Mouse (Mus musculus) liver, adult 2 months (tissue): ENCODE data around the gene Pde4d. TPM values are rescaled to one million over a fixed set of nuclear protein-coding genes. Genes with fewer than 3 reads are reported as not detected.

Experiments used
- DNase-seq: peaks from one replicate; pipeline ENCODE4 v3.0.0-alpha.2; 2011; ENCODE audit warnings: low read depth, low spot score; ENCODE audit errors: extremely low read depth
- H3K27ac ChIP-seq: fragments of 200-500 bp; replicated peaks from 2 replicates; pipeline ENCODE4 v1.5.1; 2012; ENCODE audit warnings: low read depth, mild to moderate bottlenecking, control low read depth, inconsistent platforms, low read length; ENCODE audit not compliant: insufficient read depth
- H3K27me3 ChIP-seq: fragments of 200-500 bp; 2 replicates; pipeline ENCODE4 v1.6.1; 2012; ENCODE audit warnings: mild to moderate bottlenecking, moderate library complexity, low read length, inconsistent platforms; ENCODE audit not compliant: control insufficient read depth, insufficient read depth
- H3K36me3 ChIP-seq: fragments of 200-500 bp; 2 replicates; pipeline ENCODE4 v1.6.1; 2012; ENCODE audit warnings: low read length, inconsistent platforms; ENCODE audit not compliant: control insufficient read depth, insufficient read depth
- H3K4me1 ChIP-seq: fragments of 200-500 bp; 2 replicates; pipeline ENCODE4 v1.6.1; 2011; ENCODE audit warnings: low read length; ENCODE audit not compliant: control insufficient read depth, insufficient read depth
- H3K4me3 ChIP-seq: fragments of 200-500 bp; 2 replicates; pipeline ENCODE4 v1.5.1; 2011; ENCODE audit warnings: low read depth, mild to moderate bottlenecking, control low read depth, low read length, moderate library complexity; ENCODE audit not compliant: insufficient read depth
- H3K79me2 ChIP-seq: fragments of 200-500 bp; 2 replicates; pipeline ENCODE4 v1.6.1; 2012; ENCODE audit warnings: inconsistent platforms, mild to moderate bottlenecking, low read length, moderate library complexity; ENCODE audit not compliant: control insufficient read depth, insufficient read depth
- H3K9ac ChIP-seq: fragments of 200-500 bp; 2 replicates; pipeline ENCODE4 v1.6.1; 2012; ENCODE audit warnings: low read depth, mild to moderate bottlenecking, control low read depth, inconsistent platforms, low read length
- CTCF ChIP-seq: fragments of 200-500 bp; IDR thresholded peaks from 2 replicates; pipeline ENCODE4 v1.5.1; 2011; ENCODE audit warnings: low read depth, low read length, control low read depth
- POLR2A ChIP-seq: fragments of 200-500 bp; IDR thresholded peaks from 2 replicates; pipeline ENCODE4 v1.6.1; 2011; ENCODE audit warnings: low read length, control low read depth; ENCODE audit not compliant: insufficient read depth; ENCODE audit errors: extremely low read depth
- WGBS: fragments of 180-500 bp; shearing (Covaris S2); methylation state at CpG from one replicate; pipeline ENCODE4 v1.1.7; 2018; 5-methylcytosine and 5-hydroxymethylcytosine counted together
- polyA plus RNA-seq: library from polyadenylated mRNA; depleted of rRNA; stranded (reverse); fragments of >200 nt; gene quantifications from 2 replicates; pipeline ENCODE4 v1.2.3, GENCODE M21; 2012
- total RNA-seq: library from RNA; depleted of rRNA; stranded (reverse); fragments of >200 nt; gene quantifications from 2 replicates; pipeline ENCODE4 v1.2.3, GENCODE M21; 2014

The Pde4d gene
- total and polyA plus RNA-seq, 2 experiments, result 2.3 to 13.6 TPM

DNA sequence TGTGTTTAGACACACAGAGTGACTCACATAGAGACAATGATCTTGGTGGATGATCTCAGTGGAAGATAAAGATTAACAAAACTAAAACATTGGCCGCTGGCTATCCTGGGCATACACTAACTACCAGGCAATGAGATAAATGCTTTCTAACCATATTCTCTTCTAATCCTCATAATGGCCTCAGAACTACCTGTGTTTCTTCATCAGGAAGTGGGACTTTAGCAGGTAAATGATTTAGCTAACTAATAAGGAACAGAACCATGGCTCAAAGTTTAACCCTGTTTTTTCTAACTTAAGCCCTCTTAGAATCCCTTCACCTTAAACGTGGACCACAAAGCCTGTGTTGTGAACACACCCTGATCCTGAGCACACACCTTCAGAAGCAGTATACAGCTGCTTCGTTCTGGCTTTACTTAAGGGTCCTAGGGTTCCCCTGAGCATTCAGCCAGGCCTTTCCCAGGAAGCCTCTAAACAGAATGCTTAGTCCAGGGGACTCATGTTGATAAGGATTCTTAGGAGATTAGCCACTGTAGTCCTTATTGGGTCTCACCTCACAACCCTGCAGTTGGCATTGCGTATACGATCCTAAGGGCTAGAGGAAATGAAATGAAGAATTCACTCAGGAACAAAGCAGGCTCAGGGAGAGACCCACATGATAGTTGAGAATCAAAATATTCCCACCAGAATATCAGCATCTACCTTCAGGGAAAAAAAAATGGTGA is 1283.1 kb downstream of the Pde4d start:
- H3K36me3 ChIP-seq, result no peaks in the 10 kb centered on the region
- H3K4me3 ChIP-seq, result no peak overlapping the region
- no peak for DNase-seq
- no peak overlapping the region for H3K27ac ChIP-seq
- WGBS, result 81% methylated on average over 5 of the region's 5 CpGs
- H3K4me1 ChIP-seq, result no peaks in the 10 kb centered on the region
- H3K9ac ChIP-seq, result no peak overlapping the region
- no peaks in the 10 kb centered on the region; the same call in 1 of the 2 replicates for H3K79me2 ChIP-seq
- no peaks in the 10 kb centered on the region for H3K27me3 ChIP-seq
- no peak for TF ChIP-seq CTCF
- TF ChIP-seq POLR2A, result no peak

DNA sequence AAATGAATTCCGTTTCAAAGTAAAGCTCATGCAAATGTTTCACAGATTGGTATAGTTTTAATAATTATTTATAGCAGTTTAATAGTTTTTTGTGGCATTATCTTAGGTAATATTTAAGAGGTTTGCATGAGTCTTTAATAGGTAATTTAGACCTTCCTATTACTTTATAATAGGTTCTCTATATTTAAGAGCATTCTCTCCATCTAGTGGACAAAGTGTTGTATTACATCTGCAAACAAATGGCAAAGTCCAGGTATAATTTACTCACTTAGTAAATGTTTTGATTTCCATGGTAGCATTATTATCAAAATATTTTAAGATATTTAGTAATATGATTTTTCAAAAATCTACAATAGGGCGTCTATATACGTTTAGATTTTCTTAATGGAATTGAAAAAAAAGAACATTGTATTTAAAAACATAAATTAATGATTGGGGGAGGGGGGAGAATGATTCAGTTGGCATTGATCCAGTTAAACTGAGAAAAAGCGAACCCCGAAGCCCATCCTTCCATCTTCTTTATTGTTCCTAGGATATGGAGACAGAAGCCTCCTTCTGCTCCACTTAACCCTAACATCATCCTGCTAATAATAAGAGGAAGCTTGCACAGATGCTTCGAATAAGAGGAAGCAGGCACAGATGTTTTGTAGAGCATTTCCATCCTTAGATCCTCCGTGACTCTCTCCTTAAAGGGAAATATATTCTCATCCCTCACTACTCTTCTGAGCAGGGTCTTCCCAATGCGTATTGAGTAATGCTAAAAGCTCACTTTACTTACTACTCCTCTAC is 1286.7 kb downstream of the Pde4d start:
- Histone ChIP-seq H3K4me3 (no peak overlapping the region), H3K27me3 (no peaks in the 10 kb centered on the region), H3K27ac (no peak overlapping the region), H3K79me2 (no peaks in the 10 kb centered on the region), H3K9ac (no peak overlapping the region), H3K36me3 (no peaks in the 10 kb centered on the region), H3K4me1 (no peaks in the 10 kb centered on the region)
- DNase-seq, result peak; percentile 73
- 43% methylated on average over 8 of the region's 8 CpGs for WGBS
- TF ChIP-seq POLR2A (no peak), CTCF (no peak)

DNA sequence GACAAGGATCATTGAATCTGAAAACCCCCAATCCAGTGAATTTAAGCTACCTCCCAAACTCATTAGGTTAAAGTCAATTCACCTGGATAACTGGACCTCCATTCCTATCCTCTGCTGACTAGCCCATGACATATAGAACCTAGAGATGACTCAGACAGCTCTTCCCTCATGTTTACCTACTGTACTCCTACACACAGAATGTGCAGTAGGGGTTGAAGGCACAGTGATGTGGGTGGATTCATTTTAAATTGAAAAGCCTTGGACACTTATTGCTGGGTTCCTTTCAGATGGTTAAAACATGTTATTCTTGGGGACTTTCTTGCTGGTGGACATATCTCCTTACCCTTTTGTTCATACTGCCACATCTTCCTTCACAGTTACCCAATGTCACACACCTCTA is 1296.7 kb downstream of the Pde4d start:
- no peak overlapping the region for H3K9ac ChIP-seq
- H3K4me1 ChIP-seq, result no peaks in the 10 kb centered on the region
- H3K4me3 ChIP-seq, result no peak overlapping the region
- TF ChIP-seq POLR2A, result no peak
- no peaks in the 10 kb centered on the region; the same call in 1 of the 2 replicates for H3K36me3 ChIP-seq
- no peaks in the 10 kb centered on the region for H3K27me3 ChIP-seq
- no peak overlapping the region for H3K27ac ChIP-seq
- no peak for DNase-seq
- no peaks in the 10 kb centered on the region for H3K79me2 ChIP-seq

DNA sequence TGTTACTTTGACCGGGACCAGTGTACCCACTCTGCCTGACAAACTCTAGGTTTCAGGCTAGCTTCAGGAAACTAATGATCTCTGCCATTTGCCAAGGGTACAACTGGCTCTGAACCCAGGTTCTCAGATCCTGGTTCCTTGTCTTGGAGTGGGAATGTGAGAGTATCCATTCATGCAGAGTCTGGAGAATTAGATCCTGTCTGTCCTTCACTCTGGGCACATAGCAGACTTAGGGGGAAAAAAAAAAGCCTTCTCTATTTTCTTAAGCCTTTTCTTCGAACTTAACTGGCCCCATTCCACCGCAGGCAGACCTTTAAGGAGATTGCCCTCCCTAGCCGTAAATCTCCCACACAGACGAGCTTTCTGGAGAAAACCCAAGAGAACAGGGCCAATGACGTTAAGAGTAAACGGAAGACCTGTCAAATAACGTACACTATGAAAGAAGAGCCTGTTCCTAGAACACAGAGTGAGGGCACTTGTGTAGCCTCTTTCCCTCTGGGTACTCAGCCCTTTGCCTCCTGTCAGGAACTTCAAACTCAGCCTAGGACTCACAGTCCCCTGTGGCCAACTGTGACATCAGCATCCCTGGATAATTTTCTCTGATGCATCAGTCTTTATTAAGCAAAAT is 1302.6 kb downstream of the Pde4d start:
- H3K36me3 ChIP-seq, result no peaks in the 10 kb centered on the region
- TF ChIP-seq CTCF (no peak), POLR2A (no peak)
- H3K27ac ChIP-seq, result no peak overlapping the region
- no peaks in the 10 kb centered on the region for H3K4me1 ChIP-seq
- DNase-seq, result no peak
- H3K4me3 ChIP-seq, result no peak overlapping the region
- H3K9ac ChIP-seq, result no peak overlapping the region
- H3K27me3 ChIP-seq, result no peaks in the 10 kb centered on the region
- 74% methylated on average over 8 of the region's 8 CpGs for WGBS
- H3K79me2 ChIP-seq, result no peaks in the 10 kb centered on the region

DNA sequence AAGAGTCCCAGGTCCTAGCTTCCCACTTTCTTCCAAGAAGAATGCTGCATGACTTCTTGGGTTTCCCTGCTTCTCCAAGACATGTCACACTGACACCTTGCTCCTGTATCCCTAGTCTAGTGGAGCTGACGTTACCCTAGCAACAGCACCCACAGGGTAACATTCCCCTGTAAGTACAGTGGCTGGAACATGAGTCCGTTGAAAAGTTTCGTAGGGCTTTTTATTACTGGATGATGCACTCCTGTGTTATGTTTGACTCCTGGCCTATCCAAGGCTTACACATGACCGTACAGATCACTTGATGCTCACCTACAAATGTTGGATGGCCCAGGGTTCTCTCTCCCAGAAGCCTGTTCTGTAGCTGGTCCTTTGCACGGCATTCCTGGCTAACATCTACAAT is 1307.1 kb downstream of the Pde4d start:
- Histone ChIP-seq H3K4me3 (no peak overlapping the region), H3K27ac (no peak overlapping the region), H3K79me2 (no peaks in the 10 kb centered on the region), H3K27me3 (no peaks in the 10 kb centered on the region), H3K4me1 (no peaks in the 10 kb centered on the region; the same call in 1 of the 2 replicates), H3K9ac (no peak overlapping the region), H3K36me3 (no peaks in the 10 kb centered on the region)
- no peak for DNase-seq
- TF ChIP-seq CTCF (no peak), POLR2A (no peak)
- 90% methylated on average over 5 of the region's 5 CpGs for WGBS

DNA sequence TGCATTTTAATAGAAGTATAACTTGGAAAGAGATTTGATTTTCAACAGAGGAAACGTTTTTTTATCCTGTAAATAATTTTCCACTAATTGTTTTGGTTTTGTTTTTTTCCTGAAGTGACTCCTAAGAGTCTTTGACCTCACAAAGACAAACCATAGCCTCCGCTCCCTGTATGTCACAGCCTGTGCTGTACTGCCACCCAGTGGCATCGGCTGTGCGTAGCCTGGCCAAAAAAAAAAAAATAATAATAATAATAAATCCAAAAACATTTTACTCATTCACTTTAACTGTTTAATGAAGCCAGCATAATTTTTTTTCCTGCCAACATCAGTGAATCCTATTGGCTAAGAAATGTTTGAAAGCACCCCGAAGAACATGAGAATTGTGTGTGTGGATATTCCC is 1309.5 kb downstream of the Pde4d start:
- WGBS, result 27% methylated on average over 5 of the region's 5 CpGs
- TF ChIP-seq POLR2A (no peak), CTCF (peak; percentile 79)
- Histone ChIP-seq H3K4me1 (no peaks in the 10 kb centered on the region; the same call in 1 of the 2 replicates), H3K27ac (no peak overlapping the region), H3K4me3 (no peak overlapping the region), H3K36me3 (no peaks in the 10 kb centered on the region), H3K79me2 (no peaks in the 10 kb centered on the region), H3K27me3 (no peaks in the 10 kb centered on the region), H3K9ac (no peak overlapping the region)
- no peak for DNase-seq
